Mouse (Mus musculus) kidney, adult 8-10 months (tissue): ENCODE measurements at regions not wholly inside any gene's neighbourhood (a gene's known extent, or its start where the extent isn't known, plus 50 kb on each side); places are given as distances from the start of the nearest gene placed in this dataset.

ENCODE experiments used
- DNase-seq, 2 experiments: peaks; one replicate each; pipeline ENCODE4 v3.0.0; 2022

DNA sequence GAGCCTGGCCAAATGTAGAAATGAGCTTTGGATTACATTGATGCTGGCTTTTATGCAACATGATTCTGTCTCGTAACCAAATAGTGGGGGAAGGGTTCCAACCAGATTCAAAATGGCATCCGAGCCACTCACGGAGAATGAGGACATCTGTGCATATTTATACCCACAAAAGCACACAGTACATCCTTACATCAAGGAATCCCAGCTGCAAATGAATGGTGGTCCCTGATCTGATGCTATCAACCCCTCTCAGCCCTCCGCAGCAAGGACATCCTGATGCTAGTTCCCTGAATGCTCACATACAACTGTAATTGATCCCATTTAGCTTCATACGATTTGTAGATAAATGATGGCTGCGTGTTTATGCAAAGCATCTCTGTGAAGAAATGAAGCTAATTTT lies 215.9 kb downstream of the Samd5 start:
- no peak for DNase-seq

DNA sequence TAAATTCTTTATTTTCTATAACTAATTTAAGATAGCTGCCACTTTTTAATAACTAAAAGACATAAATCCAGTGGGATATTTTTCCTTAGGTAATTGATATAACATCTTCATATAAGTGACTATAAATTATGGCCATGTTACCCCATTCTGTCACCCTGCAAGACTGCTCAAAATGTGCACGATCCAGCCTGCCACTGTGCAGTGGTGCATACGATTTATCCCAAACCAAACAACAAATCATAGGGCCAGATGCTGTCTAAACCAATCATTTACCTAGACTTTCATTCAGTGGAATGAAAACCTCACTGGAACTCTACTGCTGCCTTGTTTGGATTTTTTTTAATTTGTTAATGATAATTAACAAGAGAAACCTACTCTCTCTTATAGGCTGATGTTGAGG lies 216.5 kb downstream of the Samd5 start:
- no peak for DNase-seq

GRCm38 (mm10) chr10:9457222-9457621 lies 217.8 kb downstream of the Samd5 start:
- no peak for DNase-seq

DNA sequence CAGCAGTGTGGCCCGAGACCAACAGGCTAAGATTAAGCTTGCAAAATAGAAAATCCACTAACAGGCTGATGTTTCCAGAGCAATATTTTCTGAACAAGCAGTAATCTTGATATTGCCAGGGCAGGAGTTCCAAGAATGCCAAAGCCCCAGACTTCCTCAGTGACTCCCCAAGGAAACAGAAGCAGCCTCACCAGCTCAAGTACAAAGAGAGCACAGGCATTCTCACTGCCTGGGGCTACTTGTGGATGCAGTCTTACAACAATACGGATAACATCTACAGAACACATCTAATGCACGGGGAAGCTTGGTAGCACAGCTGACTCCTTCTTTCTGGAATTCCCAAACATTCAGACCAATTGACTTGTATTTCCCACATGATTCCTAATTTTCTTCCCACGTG lies 235.9 kb downstream of the Samd5 start:
- DNase-seq: no peak

DNA sequence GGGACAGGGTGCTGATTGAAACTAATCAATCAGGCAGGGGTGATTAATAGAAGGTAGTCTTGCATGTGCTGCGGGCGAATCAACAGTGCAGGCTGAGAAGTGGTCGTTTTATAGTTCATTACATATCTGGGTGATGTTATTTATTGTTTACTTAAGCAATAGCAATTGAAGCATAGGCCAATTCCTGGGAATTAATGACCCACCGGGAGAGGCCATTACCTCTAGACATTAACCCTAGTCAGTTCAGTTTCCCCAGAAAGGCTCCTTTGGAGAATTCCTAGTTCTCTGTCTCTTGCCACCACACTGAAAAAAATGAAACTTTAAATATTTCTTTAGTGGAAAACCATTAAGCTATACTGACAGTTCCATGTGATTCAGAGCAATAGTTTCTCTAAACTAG lies 236.6 kb downstream of the Samd5 start:
- DNase-seq: no peak

DNA sequence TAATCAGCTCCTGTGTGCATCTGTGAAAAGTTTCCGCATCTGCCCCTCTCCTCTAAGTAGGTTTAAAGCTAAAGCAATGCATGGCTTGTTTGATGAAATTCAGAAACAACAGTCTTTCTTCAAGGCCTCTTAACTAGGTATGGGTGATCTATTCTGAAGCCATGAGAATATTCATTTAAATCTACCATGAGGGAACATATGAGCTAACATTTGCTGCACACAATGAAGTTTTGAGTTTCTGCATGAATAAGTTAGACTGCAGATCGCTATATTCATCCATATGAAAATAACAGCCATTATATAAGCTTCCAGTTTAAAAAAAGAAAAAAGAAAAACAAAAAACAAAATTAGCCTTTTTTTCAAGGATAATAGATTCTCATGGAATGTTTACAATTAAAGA lies 245.9 kb downstream of the Samd5 start:
- DNase-seq: no peak

GRCm38 (mm10) chr10:9420741-9421140 lies 254.3 kb downstream of the Samd5 start:
- DNase-seq: no peak

DNA sequence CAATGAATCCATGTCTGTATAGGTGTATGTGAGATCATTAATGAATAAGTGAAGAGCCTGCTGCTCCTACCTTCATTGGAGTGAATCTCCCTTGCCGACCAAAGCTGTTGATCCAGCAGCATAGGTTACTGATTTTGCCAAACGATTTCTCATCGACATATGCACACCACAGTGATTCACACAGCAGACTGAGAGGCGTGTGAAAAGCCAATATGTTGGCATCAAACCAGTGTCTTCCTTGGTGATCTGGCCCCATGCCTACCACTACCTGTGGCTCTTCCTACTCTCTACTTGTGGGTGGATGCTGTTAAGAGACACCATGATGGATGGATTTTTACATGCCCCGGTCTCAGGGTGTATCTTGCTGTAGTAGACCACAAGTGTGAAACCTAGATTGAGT lies 258.3 kb downstream of the Samd5 start:
- no peak for DNase-seq

GRCm38 (mm10) chr10:9406101-9406500 lies 268.9 kb downstream of the Samd5 start:
- no peak for DNase-seq

GRCm38 (mm10) chr10:9405417-9405816 lies 269.6 kb downstream of the Samd5 start:
- DNase-seq: no peak

- no peak for DNase-seq
Observed at GRCm38 (mm10) chr10:9404963-9405362, 270.0 kb downstream of the Samd5 start.

DNA sequence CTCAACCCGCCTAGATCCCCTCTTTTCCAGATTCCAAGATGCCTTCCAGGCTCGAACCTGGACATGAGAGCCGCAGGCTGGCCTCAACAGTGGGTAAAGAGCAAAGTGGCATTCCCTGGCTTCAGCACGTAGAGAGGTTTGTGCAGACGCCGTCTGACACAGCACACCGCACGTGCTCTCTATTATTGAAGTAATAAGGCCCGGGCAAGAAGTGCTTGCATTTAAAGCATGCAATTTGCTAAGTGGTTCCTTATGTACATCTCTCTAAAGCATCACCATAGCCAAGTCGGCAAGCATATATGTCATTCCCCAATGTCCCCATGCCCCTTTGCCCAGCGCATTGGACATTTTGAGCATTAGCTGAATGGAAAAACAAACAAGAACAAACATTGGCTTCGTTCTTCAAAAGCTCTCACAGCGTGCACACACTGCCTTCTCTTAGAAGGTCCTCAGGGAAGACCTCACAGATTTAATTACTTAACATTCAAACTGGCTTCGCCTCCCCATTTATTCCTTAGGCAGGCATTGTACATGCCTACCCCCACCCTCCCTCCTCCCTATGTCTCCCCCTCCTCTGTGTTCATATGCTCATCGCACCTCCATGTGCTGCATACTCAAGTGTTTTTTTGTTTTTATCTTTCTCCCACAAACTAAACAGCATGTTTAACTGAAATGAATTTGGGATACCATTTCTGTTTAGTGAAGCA lies 273.9 kb downstream of the Samd5 start:
- DNase-seq: no peak

GRCm38 (mm10) chr10:9377440-9378101 lies 297.4 kb downstream of the Samd5 start:
- DNase-seq: no peak

GRCm38 (mm10) chr10:9362306-9362865 lies 312.6 kb downstream of the Samd5 start:
- no peak for DNase-seq

DNA sequence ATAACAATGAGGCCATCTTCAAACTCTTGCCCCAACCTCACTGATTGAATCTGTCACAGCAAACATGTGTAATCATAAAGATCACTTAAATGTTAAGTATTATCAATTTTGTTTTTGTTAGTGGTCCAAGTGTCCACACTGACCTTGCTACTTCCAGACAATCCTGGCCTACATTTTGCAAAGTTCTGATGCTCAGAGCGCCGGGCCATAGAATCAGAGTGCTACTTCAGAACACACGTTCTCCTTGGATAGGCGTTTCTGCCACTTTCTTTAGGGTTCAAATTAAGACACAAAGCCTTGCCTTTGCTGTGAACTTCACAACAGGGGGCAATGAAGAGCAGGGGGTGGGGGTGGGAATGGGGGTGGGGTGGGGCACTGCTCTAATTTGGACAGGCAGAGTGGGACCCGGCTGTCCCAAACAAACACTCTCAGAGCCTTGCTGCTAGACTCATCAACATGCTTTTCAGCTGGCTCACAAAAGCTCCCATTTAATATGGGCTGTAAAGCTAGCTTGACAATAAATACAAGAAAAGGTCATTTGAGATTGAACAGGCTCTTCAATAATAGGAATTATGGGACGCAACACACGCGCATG lies 336.7 kb downstream of the Samd5 start:
- DNase-seq: no peak

- DNase-seq: no peak
Observed at GRCm38 (mm10) chr10:9334245-9334845, 340.7 kb downstream of the Samd5 start.

DNA sequence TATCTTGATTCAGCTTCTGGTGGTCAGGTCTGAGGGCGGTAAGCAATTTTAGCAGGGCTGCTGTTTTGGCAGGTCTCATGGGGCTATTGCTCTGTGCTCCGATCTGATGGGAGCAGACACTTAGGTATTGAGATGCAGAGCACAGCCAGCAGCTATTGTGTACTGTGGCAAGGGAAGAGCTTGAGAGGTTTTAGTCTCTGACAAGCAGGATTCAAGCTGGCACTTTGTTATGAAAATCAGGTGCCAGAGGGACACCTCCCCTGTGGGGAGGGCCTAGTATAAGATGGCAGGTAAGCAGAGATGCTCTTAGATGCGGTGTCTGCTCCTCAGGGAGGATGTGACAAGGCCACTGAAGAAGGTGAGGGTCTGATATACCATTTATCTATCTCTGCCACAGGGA lies 343.3 kb downstream of the Samd5 start:
- no peak for DNase-seq

GRCm38 (mm10) chr10:9328324-9328723 lies 346.7 kb downstream of the Samd5 start:
- DNase-seq: no peak

- DNase-seq: peak; percentile 11 to 48
Observed at GRCm38 (mm10) chr10:9327881-9328280, 347.1 kb downstream of the Samd5 start.

- no peak for DNase-seq
Observed at GRCm38 (mm10) chr10:9312326-9312725, 362.7 kb downstream of the Samd5 start.

DNA sequence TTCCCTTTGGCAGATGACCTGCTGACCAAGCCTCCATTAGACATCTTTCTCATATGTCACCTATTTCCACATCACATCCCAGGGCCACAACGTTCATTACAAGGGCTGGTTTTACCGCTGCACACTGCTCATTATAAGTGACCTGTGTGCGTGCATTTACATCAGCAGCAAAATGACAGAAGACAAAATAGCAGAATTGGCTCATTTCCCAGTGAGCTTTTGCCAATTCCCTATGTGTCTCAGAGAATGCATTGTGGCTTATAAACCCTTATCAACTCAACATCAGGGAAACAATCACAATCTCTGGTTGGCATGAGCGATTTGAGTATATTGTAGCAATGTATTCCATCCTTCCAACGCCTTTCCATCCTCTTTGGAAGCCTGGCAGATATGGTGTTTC lies 364.7 kb downstream of the Samd5 start:
- DNase-seq: no peak

DNA sequence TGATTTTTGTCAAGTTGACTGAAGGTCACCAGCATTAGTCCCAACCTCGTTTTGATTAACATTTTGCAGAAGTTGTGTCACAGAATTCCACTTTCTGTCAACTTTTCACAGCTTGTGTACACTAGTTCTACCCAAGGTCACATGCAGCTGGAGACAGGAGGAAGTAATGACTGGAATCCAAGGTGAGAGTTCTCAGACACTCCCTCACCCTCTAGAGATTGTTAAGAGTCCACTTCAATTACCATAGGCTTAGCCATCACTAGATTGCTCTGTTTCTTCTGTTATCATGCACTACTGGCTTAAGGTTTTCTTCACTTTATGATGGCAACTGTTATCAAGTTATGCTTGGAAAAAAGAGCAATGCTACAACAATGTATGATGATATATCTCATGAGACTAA lies 379.0 kb downstream of the Samd5 start:
- no peak for DNase-seq

DNA sequence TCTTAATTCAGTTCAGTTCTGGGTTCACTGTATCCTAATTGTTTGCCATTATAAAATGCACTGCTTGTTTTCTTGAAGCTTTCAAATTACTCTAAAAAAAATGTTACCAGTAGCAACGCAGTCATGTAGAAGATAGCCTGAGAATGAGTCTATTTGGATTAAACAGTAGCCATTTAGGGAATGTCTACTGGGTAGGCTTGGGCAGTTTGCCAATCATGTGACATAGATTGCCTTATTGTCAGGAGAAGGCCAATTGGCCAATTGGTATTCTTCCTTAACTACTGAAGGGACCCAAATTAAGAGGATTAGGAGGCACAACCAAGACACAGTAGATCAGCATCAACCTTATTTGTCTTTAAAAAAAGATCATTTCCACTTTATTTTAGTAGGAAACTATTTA lies 379.7 kb downstream of the Samd5 start:
- DNase-seq: no peak

- no peak for DNase-seq
Observed at GRCm38 (mm10) chr10:9294620-9295019, 380.4 kb downstream of the Samd5 start.
